Mouse (Mus musculus) limb, embryonic 11.5 days (tissue): ENCODE data around the gene Whamm. TPM values are rescaled to one million over a fixed set of nuclear protein-coding genes. Genes with fewer than 3 reads are reported as not detected.

Experiments
- ATAC-seq: fragments of 200-750 bp; cut with Nextera tagmentation; 2 replicates; pipeline ENCODE4 v1.8.0; 2017; ENCODE audit warnings: low read depth; ENCODE audit not compliant: insufficient number of reproducible peaks, low FRiP score, low TSS enrichment
- DNase-seq: peaks from one replicate; pipeline ENCODE4 v3.0.0-alpha.2; 2015; ENCODE audit warnings: low spot score
- H3K27ac ChIP-seq: fragments of 300-500 bp; sonication (generic); replicated peaks from 2 replicates; pipeline ENCODE4 v1.5.1; 2014; ENCODE audit warnings: low read depth, mild to moderate bottlenecking, low read length
- H3K27me3 ChIP-seq: fragments of 300-500 bp; sonication (generic); 2 replicates; pipeline ENCODE4 v1.6.1; 2014; ENCODE audit warnings: mild to moderate bottlenecking, low read length, mixed read lengths; ENCODE audit not compliant: control insufficient read depth, insufficient read depth
- H3K36me3 ChIP-seq: fragments of 300-500 bp; sonication (generic); 2 replicates; pipeline ENCODE4 v1.6.1; 2014; ENCODE audit warnings: mild to moderate bottlenecking, low read length, moderate library complexity, mixed read lengths; ENCODE audit not compliant: control insufficient read depth, insufficient read depth
- H3K4me1 ChIP-seq: fragments of 300-500 bp; sonication (generic); 2 replicates; pipeline ENCODE4 v1.6.1; 2014; ENCODE audit warnings: low read length, mixed read lengths; ENCODE audit not compliant: control insufficient read depth, insufficient read depth
- H3K4me2 ChIP-seq: fragments of 300-500 bp; sonication (generic); 2 replicates; pipeline ENCODE4 v1.6.1; 2014; ENCODE audit warnings: low read depth, mild to moderate bottlenecking, moderate library complexity; ENCODE audit not compliant: severe bottlenecking
- H3K4me3 ChIP-seq: fragments of 300-500 bp; sonication (generic); 2 replicates; pipeline ENCODE4 v1.5.1; 2014; ENCODE audit warnings: low read depth, low read length
- H3K9ac ChIP-seq: fragments of 300-500 bp; sonication (generic); 2 replicates; pipeline ENCODE4 v1.6.1; 2014; ENCODE audit warnings: mild to moderate bottlenecking, low read length
- H3K9me3 ChIP-seq: fragments of 300-500 bp; sonication (generic); 2 replicates; pipeline ENCODE4 v1.6.1; 2016; ENCODE audit warnings: low read length; ENCODE audit not compliant: control insufficient read depth
- WGBS: fragments of 180-500 bp; shearing (Covaris S2); extraction: QIAGEN DNeasy Blood & Tissue Kit; methylation state at CpG from one replicate; pipeline ENCODE4 v1.1.7; 2014; 5-methylcytosine and 5-hydroxymethylcytosine counted together
- polyA plus RNA-seq: library from polyadenylated mRNA; unstranded; fragments of >200 nt; fragmentation: Nextera tagmentation; extraction: Ambion mirVana; gene quantifications from 2 replicates; pipeline ENCODE4 v1.2.1, GENCODE M21; 2014

Gene Whamm
- polyA plus RNA-seq, 1 experiment from 2014 or later: 5.6 TPM

- 91% methylated on average over 10 of the region's 10 CpGs for WGBS
- no peaks in the 10 kb centered on the region; the same call in 1 of the 2 replicates for H3K36me3 ChIP-seq
- H3K4me2 ChIP-seq: no peak overlapping the region
- no peak for DNase-seq
- ATAC-seq: no peak
- H3K9me3 ChIP-seq: no peaks in the 10 kb centered on the region
- no peaks in the 10 kb centered on the region for H3K27me3 ChIP-seq
- no peak overlapping the region for H3K9ac ChIP-seq
- H3K4me1 ChIP-seq: no peaks in the 10 kb centered on the region
- no peak overlapping the region for H3K27ac ChIP-seq
- no peak overlapping the region for H3K4me3 ChIP-seq
Observed at GRCm38 (mm10) chr7:81575606-81576005, 4.5 kb downstream of the Whamm start.

- Histone ChIP-seq H3K27ac (no peak overlapping the region), H3K4me1 (no peaks in the 10 kb centered on the region), H3K4me2 (no peak overlapping the region), H3K4me3 (no peak overlapping the region), H3K9ac (no peak overlapping the region), H3K36me3 (no peaks in the 10 kb centered on the region; the same call in 1 of the 2 replicates), H3K27me3 (no peaks in the 10 kb centered on the region), H3K9me3 (no peaks in the 10 kb centered on the region)
- no peak for ATAC-seq
- no peak for DNase-seq
- WGBS: 88% methylated on average over 3 of the region's 3 CpGs
Observed at GRCm38 (mm10) chr7:81577872-81578271, 6.8 kb downstream of the Whamm start.

- 90% methylated on average over 7 of the region's 7 CpGs for WGBS
- H3K9ac ChIP-seq: no peak overlapping the region
- H3K4me3 ChIP-seq: no peak overlapping the region
- H3K36me3 ChIP-seq: no peaks in the 10 kb centered on the region; the same call in 1 of the 2 replicates
- no peak overlapping the region for H3K27ac ChIP-seq
- H3K27me3 ChIP-seq: no peaks in the 10 kb centered on the region
- H3K9me3 ChIP-seq: no peaks in the 10 kb centered on the region
- H3K4me2 ChIP-seq: no peak overlapping the region
- ATAC-seq (no peak), DNase-seq (no peak)
- no peaks in the 10 kb centered on the region for H3K4me1 ChIP-seq
Observed at GRCm38 (mm10) chr7:81578413-81578812, 7.3 kb downstream of the Whamm start.

- Histone ChIP-seq H3K4me3 (no peak overlapping the region), H3K4me2 (no peak overlapping the region), H3K27me3 (no peaks in the 10 kb centered on the region), H3K27ac (no peak overlapping the region), H3K9ac (no peak overlapping the region), H3K36me3 (no peaks in the 10 kb centered on the region; the same call in 1 of the 2 replicates), H3K4me1 (no peaks in the 10 kb centered on the region), H3K9me3 (no peaks in the 10 kb centered on the region)
- 97% methylated on average over 5 of the region's 5 CpGs for WGBS
- ATAC-seq (no peak), DNase-seq (no peak)
Observed at GRCm38 (mm10) chr7:81579312-81579711, 8.2 kb downstream of the Whamm start.

- ATAC-seq: no peak
Observed at GRCm38 (mm10) chr7:81583512-81583911, 12.4 kb downstream of the Whamm start.

GRCm38 (mm10) chr7:81585326-81585725, 14.3 kb downstream of the Whamm start:
- Histone ChIP-seq H3K36me3 (peaks cover 5% of the 10 kb centered on the region), H3K9ac (no peak overlapping the region), H3K4me1 (no peaks in the 10 kb centered on the region), H3K4me3 (no peak overlapping the region), H3K27ac (no peak overlapping the region), H3K27me3 (no peaks in the 10 kb centered on the region), H3K4me2 (no peak overlapping the region), H3K9me3 (no peaks in the 10 kb centered on the region)
- WGBS: 88% methylated on average over 7 of the region's 7 CpGs
- DNase-seq (no peak), ATAC-seq (no peak)

More at GRCm38 (mm10) chr7:81583512-81583911, 12.4 kb downstream of the Whamm start:
- H3K4me3 ChIP-seq: no peak overlapping the region
- 68% methylated on average over 3 of the region's 3 CpGs for WGBS
- no peaks in the 10 kb centered on the region for H3K9me3 ChIP-seq
- DNase-seq: no peak
- H3K4me2 ChIP-seq: no peak overlapping the region
- H3K27ac ChIP-seq: no peak overlapping the region
- H3K9ac ChIP-seq: no peak overlapping the region
- H3K27me3 ChIP-seq: no peaks in the 10 kb centered on the region
- peaks cover 5% of the 10 kb centered on the region for H3K36me3 ChIP-seq
- no peaks in the 10 kb centered on the region for H3K4me1 ChIP-seq

GRCm38 (mm10) chr7:81587238-81587637, 16.2 kb downstream of the Whamm start:
- H3K27ac ChIP-seq: no peak overlapping the region
- H3K4me3 ChIP-seq: no peak overlapping the region
- WGBS: 86% methylated on average over 4 of the region's 4 CpGs
- H3K36me3 ChIP-seq: peaks cover 5% of the 10 kb centered on the region
- H3K4me2 ChIP-seq: no peak overlapping the region
- ATAC-seq (no peak), DNase-seq (no peak)
- H3K4me1 ChIP-seq: no peaks in the 10 kb centered on the region
- no peak overlapping the region for H3K9ac ChIP-seq
- H3K9me3 ChIP-seq: no peaks in the 10 kb centered on the region
- H3K27me3 ChIP-seq: no peaks in the 10 kb centered on the region

GRCm38 (mm10) chr7:81592686-81593085, 21.6 kb downstream of the Whamm start:
- Histone ChIP-seq H3K4me2 (no peak overlapping the region), H3K9ac (no peak overlapping the region), H3K27me3 (no peaks in the 10 kb centered on the region), H3K4me1 (no peaks in the 10 kb centered on the region), H3K27ac (no peak overlapping the region), H3K9me3 (no peaks in the 10 kb centered on the region), H3K4me3 (no peak overlapping the region), H3K36me3 (0 out of 2 replicates have a peak, but pooled peaks cover 4% of the 10 kb centered on the region)
- no peak for ATAC-seq
- WGBS: 85% methylated on average over 9 of the region's 9 CpGs
- no peak for DNase-seq

GRCm38 (mm10) chr7:81593387-81593786, 22.3 kb downstream of the Whamm start:
- Histone ChIP-seq H3K36me3 (0 out of 2 replicates have a peak, but pooled peaks cover 4% of the 10 kb centered on the region), H3K4me1 (no peaks in the 10 kb centered on the region), H3K4me2 (no peak overlapping the region), H3K9ac (no peak overlapping the region), H3K9me3 (no peaks in the 10 kb centered on the region), H3K27me3 (no peaks in the 10 kb centered on the region), H3K4me3 (no peak overlapping the region), H3K27ac (no peak overlapping the region)
- WGBS: 86% methylated on average over 8 of the region's 8 CpGs
- no peak for DNase-seq
- no peak for ATAC-seq
